Mouse (Mus musculus) stomach, postnatal 0 days (tissue): Measurements from ENCODE around the gene Abcg1.

ENCODE experiments used
- CTCF ChIP-seq: IDR thresholded peaks from 2 replicates; pipeline ENCODE4 v1.5.1; 2016; ENCODE audit warnings: antibody characterized with exemption, low read depth, mild to moderate bottlenecking, moderate library complexity
- EP300 ChIP-seq: optimal IDR thresholded peaks from 2 replicates; pipeline ENCODE3; 2016; ENCODE audit warnings: antibody characterized with exemption

DNA sequence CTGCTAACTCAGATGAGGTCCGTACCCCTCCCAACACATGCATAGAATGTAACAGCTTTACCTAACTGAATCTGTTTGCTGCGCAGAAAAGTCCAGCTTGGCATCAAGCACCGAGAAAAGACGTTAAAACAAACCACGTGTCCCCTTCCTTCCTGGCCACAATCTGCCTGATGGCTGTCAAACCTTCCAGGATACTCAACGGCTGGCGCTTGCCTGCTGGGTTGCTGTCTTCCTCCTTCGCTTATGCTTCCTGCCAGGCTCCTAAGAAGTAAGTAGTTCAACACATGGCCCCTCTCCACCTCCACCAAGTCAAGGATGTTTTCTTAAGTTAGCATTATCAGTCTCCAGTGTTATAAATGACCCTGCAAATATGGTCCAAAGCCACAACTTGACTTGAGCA, 96.3 kb downstream of the Abcg1 start:
- TF ChIP-seq CTCF (no peak), EP300 (no peak)
